ENCODE assay signal across 15 mouse cellular contexts in the genomic region with DNA sequence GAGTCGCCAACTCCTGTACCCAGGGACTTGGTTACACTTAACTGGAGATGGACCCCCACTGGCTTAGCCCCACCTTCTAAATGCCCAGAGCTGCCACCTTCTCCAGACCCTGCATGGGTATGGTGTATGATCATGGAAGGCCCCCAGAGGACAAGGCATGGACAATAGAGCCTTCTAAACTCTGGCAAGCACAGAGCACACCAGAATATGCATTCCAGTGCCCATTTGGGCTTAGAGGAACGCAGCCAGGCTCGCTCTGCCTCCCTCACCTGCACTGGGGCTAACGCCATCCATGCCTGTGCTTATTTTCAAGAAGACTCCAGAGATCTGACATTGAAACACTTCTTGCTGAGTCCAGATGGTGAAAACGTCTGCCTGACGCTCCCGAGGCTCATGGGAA. TPM values are rescaled to one million over a fixed set of nuclear protein-coding genes. Genes with fewer than 3 reads are reported as not detected.
"Had no signal": no experiment of that assay in that cellular context is flagged by ENCODE, and none has a peak within 500 bp of the region (broad histone marks: within the 10 kb centered on the region; RNA-seq: fewer than 3 reads in every experiment).

No protein-coding gene starts in this region.

- H3K4me1 ChIP-seq: liver, embryonic 13.5 days; megakaryocyte, embryonic 14.5 days; midbrain, embryonic 12.5 days had no signal

- H3K9me3 ChIP-seq: liver, embryonic 13.5 days; lung, embryonic 15.5 days; midbrain, embryonic 12.5 days had no signal

- H3K36me3 ChIP-seq: liver, embryonic 13.5 days; lung, embryonic 15.5 days; midbrain, embryonic 12.5 days had no signal

- H3K4me2 ChIP-seq: liver, embryonic 13.5 days; lung, embryonic 15.5 days; midbrain, embryonic 12.5 days had no signal

- ATAC-seq: liver, postnatal 0 days had no signal

- DNase-seq: kidney, adult 8-10 months; kidney, postnatal 36 days; liver; liver, embryonic 13.5 days; liver, postnatal 0 days; lung, postnatal 14 days; right cerebral cortex, postnatal 14 days; spleen, adult 18-20 months; thymus, adult 18-20 months; thymus, postnatal 25 days had no signal

- H3K27ac ChIP-seq: kidney, postnatal 0 days; liver, embryonic 13.5 days; lung, embryonic 15.5 days; macrophage; midbrain, embryonic 12.5 days had no signal

- H3K4me3 ChIP-seq: liver, embryonic 13.5 days; lung, embryonic 15.5 days; megakaryocyte, embryonic 14.5 days; midbrain, embryonic 12.5 days had no signal

- H3K9ac ChIP-seq: liver, embryonic 13.5 days; liver, postnatal 0 days; lung, embryonic 15.5 days; midbrain, embryonic 12.5 days had no signal

- H3K27me3 ChIP-seq: liver, embryonic 13.5 days; lung, embryonic 15.5 days had no signal

RNA-seq across cellular contexts. Expression of a gene that starts 50.2 kb away (rescaled TPM):
- polyA plus RNA-seq: liver, postnatal 0 days; macrophage had no signal
